Mouse (Mus musculus) hindbrain, embryonic 15.5 days (tissue): Measurements from ENCODE around the gene Gja4. TPM values are rescaled to one million over a fixed set of nuclear protein-coding genes. Genes with fewer than 3 reads are reported as not detected.

ENCODE experiments used
- ATAC-seq: fragments of 200-750 bp; cut with Nextera tagmentation; 2 replicates; pipeline ENCODE4 v1.8.0; 2017; ENCODE audit warnings: low read depth, moderate number of reproducible peaks, moderate TSS enrichment; ENCODE audit not compliant: low FRiP score
- H3K27ac ChIP-seq: fragments of 300-500 bp; sonication (generic); replicated peaks from 2 replicates; pipeline ENCODE4 v1.5.1; 2015; ENCODE audit warnings: mild to moderate bottlenecking, inconsistent platforms
- H3K27me3 ChIP-seq: fragments of 300-500 bp; sonication (generic); 2 replicates; pipeline ENCODE4 v1.6.1; 2015; ENCODE audit warnings: control low read depth, inconsistent platforms
- H3K36me3 ChIP-seq: fragments of 300-500 bp; sonication (generic); 2 replicates; pipeline ENCODE4 v1.6.1; 2015; ENCODE audit warnings: control low read depth, inconsistent platforms
- H3K4me1 ChIP-seq: fragments of 300-500 bp; sonication (generic); replicated peaks from 2 replicates; pipeline ENCODE4 v1.6.1; 2015; ENCODE audit warnings: control low read depth, inconsistent platforms
- H3K4me2 ChIP-seq: fragments of 300-500 bp; sonication (generic); 2 replicates; pipeline ENCODE4 v1.6.1; 2015; ENCODE audit warnings: moderate library complexity, mild to moderate bottlenecking, inconsistent platforms
- H3K4me3 ChIP-seq: fragments of 300-500 bp; sonication (generic); 2 replicates; pipeline ENCODE4 v1.5.1; 2015; ENCODE audit warnings: mild to moderate bottlenecking, inconsistent platforms
- H3K9ac ChIP-seq: fragments of 300-500 bp; sonication (generic); 2 replicates; pipeline ENCODE4 v1.6.1; 2015; ENCODE audit warnings: inconsistent platforms
- H3K9me3 ChIP-seq: fragments of 300-500 bp; sonication (generic); 2 replicates; pipeline ENCODE4 v1.6.1; 2016; ENCODE audit warnings: control low read depth, inconsistent platforms
- WGBS: fragments of 180-500 bp; shearing (Covaris S2); methylation state at CpG from one replicate; pipeline ENCODE4 v1.1.7; 2015; 5-methylcytosine and 5-hydroxymethylcytosine counted together
- polyA plus RNA-seq: library from polyadenylated mRNA; unstranded; fragments of >200 nt; fragmentation: Nextera tagmentation; extraction: Ambion mirVana; gene quantifications from 2 replicates; pipeline ENCODE4 v1.2.1, GENCODE M21; 2015

Gene Gja4
- 20.9 and 23.2 TPM in 2 replicates for polyA plus RNA-seq

- 0 out of 2 replicates have a peak within 1 kb of the TSS, but pooled peaks have one; percentile 36 for H3K27ac ChIP-seq
These were observed at the start of gene Gja4 for GRCm38 (mm10) chr4:127313861-127314260. TSS of gene Gja4 (minus strand) at chr4:127314039.

GRCm38 (mm10) chr4:127363331-127363730, 49.5 kb upstream of the Gja4 start:
- Histone ChIP-seq H3K4me1 (peaks cover 13% of the 10 kb centered on the region; the same call in 1 of the 2 replicates), H3K27me3 (no peaks in the 10 kb centered on the region), H3K9me3 (no peaks in the 10 kb centered on the region), H3K9ac (no peak overlapping the region), H3K4me3 (no peak overlapping the region), H3K36me3 (no peaks in the 10 kb centered on the region), H3K4me2 (no peak overlapping the region), H3K27ac (no peak overlapping the region)
- WGBS, result 56% methylated on average over 4 of the region's 4 CpGs
- ATAC-seq, result no peak

More at GRCm38 (mm10) chr4:127313861-127314260, at the start of gene Gja4:
- Histone ChIP-seq H3K9me3 (no peaks in the 10 kb centered on the region), H3K4me3 (peak within 1 kb of the TSS; percentile 58), H3K4me2 (peak within 1 kb of the TSS; percentile 94), H3K4me1 (peaks cover 16% of the 10 kb centered on the region), H3K27me3 (0 out of 2 replicates have a peak, but pooled peaks cover 5% of the 10 kb centered on the region), H3K36me3 (no peaks in the 10 kb centered on the region), H3K9ac (peak within 1 kb of the TSS; percentile 62)
- peak; percentile 87 for ATAC-seq
- WGBS, result under 1% methylated on average over 25 of the region's 25 CpGs

GRCm38 (mm10) chr4:127362520-127362919, 48.7 kb upstream of the Gja4 start:
- Histone ChIP-seq H3K27me3 (no peaks in the 10 kb centered on the region), H3K4me2 (no peak overlapping the region), H3K9me3 (no peaks in the 10 kb centered on the region), H3K4me3 (no peak overlapping the region), H3K9ac (no peak overlapping the region), H3K27ac (no peak overlapping the region), H3K4me1 (peaks cover 13% of the 10 kb centered on the region; the same call in 1 of the 2 replicates), H3K36me3 (no peaks in the 10 kb centered on the region)
- WGBS, result 91% methylated on average over 3 of the region's 3 CpGs
- ATAC-seq, result no peak

- H3K9ac ChIP-seq, result no peak within 1 kb of the TSS
- H3K27me3 ChIP-seq, result no peaks in the 10 kb centered on the region
- no peak within 1 kb of the TSS for H3K4me3 ChIP-seq
- H3K4me2 ChIP-seq, result no peak within 1 kb of the TSS
- no peak for ATAC-seq
- no peak within 1 kb of the TSS for H3K27ac ChIP-seq
- H3K9me3 ChIP-seq, result no peaks in the 10 kb centered on the region
- 44% methylated on average over 5 of the region's 5 CpGs for WGBS
- H3K4me1 ChIP-seq, result no peaks in the 10 kb centered on the region
- no peaks in the 10 kb centered on the region for H3K36me3 ChIP-seq
These were observed 44.2 kb upstream of the Gja4 start, which contains the start of gene Gjb5 for GRCm38 (mm10) chr4:127358018-127358417. TSS of gene Gjb5 (minus strand) at chr4:127358181.

- Histone ChIP-seq H3K4me3 (no peak overlapping the region), H3K4me1 (no peaks in the 10 kb centered on the region), H3K9ac (no peak overlapping the region), H3K36me3 (no peaks in the 10 kb centered on the region), H3K27me3 (no peaks in the 10 kb centered on the region), H3K9me3 (no peaks in the 10 kb centered on the region), H3K27ac (no peak overlapping the region), H3K4me2 (no peak overlapping the region)
- WGBS, result 72% methylated on average over 15 of the region's 15 CpGs
- no peak; the same call in 1 of the 2 replicates for ATAC-seq
These were observed 41.0 kb upstream of the Gja4 start for GRCm38 (mm10) chr4:127354506-127355485.

GRCm38 (mm10) chr4:127353951-127354438, 40.2 kb upstream of the Gja4 start, which contains the start of gene Gjb4:
TSS of gene Gjb4 (minus strand) at chr4:127354081.
- ATAC-seq, result no peak
- Histone ChIP-seq H3K36me3 (no peaks in the 10 kb centered on the region), H3K9ac (no peak within 1 kb of the TSS), H3K4me1 (no peaks in the 10 kb centered on the region), H3K27me3 (no peaks in the 10 kb centered on the region), H3K4me2 (no peak within 1 kb of the TSS), H3K4me3 (no peak within 1 kb of the TSS), H3K27ac (no peak within 1 kb of the TSS), H3K9me3 (no peaks in the 10 kb centered on the region)
- 43% methylated on average over 8 of the region's 8 CpGs for WGBS

- Histone ChIP-seq H3K4me2 (no peak overlapping the region), H3K27ac (no peak overlapping the region), H3K9me3 (no peaks in the 10 kb centered on the region), H3K36me3 (no peaks in the 10 kb centered on the region), H3K27me3 (no peaks in the 10 kb centered on the region), H3K4me3 (no peak overlapping the region), H3K4me1 (no peaks in the 10 kb centered on the region), H3K9ac (no peak overlapping the region)
- ATAC-seq, result no peak
- WGBS, result 3% methylated on average over 1 of the region's 1 CpGs
These were observed 38.8 kb upstream of the Gja4 start for GRCm38 (mm10) chr4:127352594-127352993.

- no peak overlapping the region for H3K9ac ChIP-seq
- H3K4me3 ChIP-seq, result no peak overlapping the region
- WGBS, result 68% methylated on average over 4 of the region's 4 CpGs
- no peak for ATAC-seq
- H3K27me3 ChIP-seq, result no peaks in the 10 kb centered on the region
- no peak overlapping the region for H3K27ac ChIP-seq
- H3K4me2 ChIP-seq, result no peak overlapping the region
- no peaks in the 10 kb centered on the region for H3K36me3 ChIP-seq
- no peaks in the 10 kb centered on the region for H3K4me1 ChIP-seq
- no peaks in the 10 kb centered on the region for H3K9me3 ChIP-seq
These were observed 35.9 kb upstream of the Gja4 start for GRCm38 (mm10) chr4:127349560-127350300.

- H3K36me3 ChIP-seq, result no peaks in the 10 kb centered on the region
- no peaks in the 10 kb centered on the region for H3K27me3 ChIP-seq
- no peak for ATAC-seq
- H3K4me2 ChIP-seq, result no peak overlapping the region
- no peak overlapping the region for H3K9ac ChIP-seq
- 84% methylated on average over 5 of the region's 5 CpGs for WGBS
- H3K4me1 ChIP-seq, result no peaks in the 10 kb centered on the region
- no peak overlapping the region for H3K27ac ChIP-seq
- H3K4me3 ChIP-seq, result no peak overlapping the region
- no peaks in the 10 kb centered on the region for H3K9me3 ChIP-seq
These were observed 31.2 kb upstream of the Gja4 start for GRCm38 (mm10) chr4:127345000-127345399.

GRCm38 (mm10) chr4:127341372-127341771, 27.5 kb upstream of the Gja4 start:
- H3K4me3 ChIP-seq, result no peak overlapping the region
- no peak overlapping the region for H3K27ac ChIP-seq
- H3K27me3 ChIP-seq, result no peaks in the 10 kb centered on the region
- ATAC-seq, result no peak
- no peaks in the 10 kb centered on the region for H3K9me3 ChIP-seq
- WGBS, result 66% methylated on average over 6 of the region's 6 CpGs
- no peak overlapping the region for H3K9ac ChIP-seq
- no peaks in the 10 kb centered on the region for H3K4me1 ChIP-seq
- H3K4me2 ChIP-seq, result no peak overlapping the region
- H3K36me3 ChIP-seq, result no peaks in the 10 kb centered on the region

GRCm38 (mm10) chr4:127337668-127338067, 23.8 kb upstream of the Gja4 start:
- H3K4me3 ChIP-seq, result no peak overlapping the region
- ATAC-seq, result no peak
- 92% methylated on average over 5 of the region's 5 CpGs for WGBS

More at GRCm38 (mm10) chr4:127337668-127338067, 23.8 kb upstream of the Gja4 start:
- H3K36me3 ChIP-seq, result no peaks in the 10 kb centered on the region
- no peak overlapping the region for H3K4me2 ChIP-seq
- no peak overlapping the region for H3K9ac ChIP-seq
- H3K9me3 ChIP-seq, result no peaks in the 10 kb centered on the region
- no peaks in the 10 kb centered on the region for H3K27me3 ChIP-seq
- H3K4me1 ChIP-seq, result no peaks in the 10 kb centered on the region
- no peak overlapping the region for H3K27ac ChIP-seq
